Mouse (Mus musculus): ENCODE measurements at regions not wholly inside any gene's neighbourhood (a gene's known extent, or its start where the extent isn't known, plus 50 kb on each side); places are given as distances from the start of the nearest gene placed in this dataset.

DNA sequence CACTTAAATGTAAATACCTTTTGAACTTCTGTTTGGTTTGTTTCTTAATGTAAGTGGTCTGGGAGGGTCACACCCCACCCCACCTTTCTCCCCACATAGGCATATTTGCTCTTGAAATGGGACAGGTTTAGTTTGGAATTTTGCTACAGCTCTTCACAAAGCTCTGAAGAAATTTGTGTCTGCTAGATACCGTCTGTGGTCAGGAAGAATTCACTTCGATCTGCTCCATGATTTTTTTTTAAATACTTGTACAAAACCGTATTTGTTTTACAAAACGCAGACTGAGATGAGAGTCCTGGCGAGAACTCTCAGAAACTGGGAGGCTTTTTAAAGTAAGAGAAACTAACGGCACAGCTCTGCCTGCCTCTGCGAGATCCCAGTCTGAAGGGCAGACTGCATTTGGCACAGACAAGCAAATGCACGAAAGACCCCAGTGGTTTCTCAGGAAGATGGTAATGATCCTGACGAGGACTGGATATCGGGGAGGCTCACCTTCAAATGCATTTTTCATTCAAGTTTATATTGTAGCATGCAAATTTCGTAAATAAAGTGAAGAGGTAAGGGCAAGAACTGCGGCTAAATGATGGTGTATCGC lies 423.5 kb upstream of the Tbc1d2b start:
- no peak for TF ChIP-seq TCF3 (IDR thresholded peaks at IDR 0.05; ENCODE audit: insufficient read length, low read depth)
- no peak for TF ChIP-seq TCF12 (IDR thresholded peaks at IDR 0.05; ENCODE audit: insufficient read depth, poor library complexity, severe bottlenecking)
- TF ChIP-seq MYOG (IDR thresholded peaks at IDR 0.05; ENCODE audit: control insufficient read depth in 1 of 3, insufficient read depth in 1 of 3, insufficient read length in 2 of 3, low read depth in 2 of 3): no peak
- TF ChIP-seq CEBPB (IDR thresholded peaks at IDR 0.05; ENCODE audit: insufficient read depth, poor library complexity, severe bottlenecking): no peak
- TF ChIP-seq POLR2AphosphoS2 (IDR thresholded peaks at IDR 0.05; ENCODE audit: insufficient read length, low read depth): no peak
- no peak for TF ChIP-seq E2F4 (IDR thresholded peaks at IDR 0.05; ENCODE audit: insufficient read depth)
- Histone ChIP-seq H3K79me2 (ENCODE audit: control insufficient read depth, insufficient read depth) (no peaks in the 10 kb centered on the region), H3ac (ENCODE audit: control insufficient read depth, insufficient read length) (no peak overlapping the region), H3K36me3 (ENCODE audit: control insufficient read depth, insufficient read depth) (no peaks in the 10 kb centered on the region), H3K4me2 (ENCODE audit: low read depth) (no peak overlapping the region), H3K4me3 (no peak overlapping the region), H3K27me3 (ENCODE audit: control insufficient read depth, insufficient read depth, insufficient read length) (no peaks in the 10 kb centered on the region)

DNA sequence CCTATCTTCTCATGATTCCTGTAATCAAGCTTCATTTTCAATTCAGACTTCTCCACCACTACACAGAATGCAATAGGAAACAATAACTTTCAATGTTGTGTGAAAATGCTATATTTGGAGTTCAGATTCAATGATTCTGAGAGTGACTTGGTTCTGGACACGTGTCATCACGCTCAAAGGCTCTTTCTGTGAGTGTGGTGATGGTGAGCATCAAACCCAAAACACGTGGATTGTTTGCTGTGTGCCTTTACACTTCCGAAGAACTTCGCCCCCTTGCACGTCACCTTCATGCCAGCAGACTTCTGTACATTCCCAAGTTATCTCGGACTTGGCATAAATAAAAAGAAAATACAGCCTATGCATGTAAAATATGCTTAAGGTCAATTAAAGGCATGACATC lies 425.1 kb upstream of the Tbc1d2b start:
- Histone ChIP-seq H3K36me3 (ENCODE audit: control insufficient read depth, insufficient read depth) (no peaks in the 10 kb centered on the region), H3K27me3 (ENCODE audit: control insufficient read depth, insufficient read depth, insufficient read length) (no peaks in the 10 kb centered on the region), H3K79me2 (ENCODE audit: control insufficient read depth, insufficient read depth) (no peaks in the 10 kb centered on the region), H3K4me3 (no peak overlapping the region), H3ac (ENCODE audit: control insufficient read depth, insufficient read length) (no peak overlapping the region), H3K4me2 (ENCODE audit: low read depth) (no peak overlapping the region)
- TF ChIP-seq TCF12 (IDR thresholded peaks at IDR 0.05; ENCODE audit: insufficient read depth, poor library complexity, severe bottlenecking): no peak
- TF ChIP-seq POLR2A (IDR thresholded peaks at IDR 0.05; ENCODE audit: insufficient read length, low read depth): no peak
- TF ChIP-seq MYOG (IDR thresholded peaks at IDR 0.05; ENCODE audit: control insufficient read depth in 1 of 3, insufficient read depth in 1 of 3, insufficient read length in 2 of 3, low read depth in 2 of 3): no peak
- no peak for TF ChIP-seq MYOD1 (IDR thresholded peaks at IDR 0.05; ENCODE audit: control insufficient read depth in 1 of 3, insufficient read length in 2 of 3, low read depth in 2 of 3)
- TF ChIP-seq TCF3 (IDR thresholded peaks at IDR 0.05; ENCODE audit: insufficient read length, low read depth): no peak
- TF ChIP-seq MAX (IDR thresholded peaks at IDR 0.05; ENCODE audit: low read depth): no peak
- no peak for TF ChIP-seq USF1 (IDR thresholded peaks at IDR 0.05; ENCODE audit: low read depth)
- no peak for TF ChIP-seq E2F4 (IDR thresholded peaks at IDR 0.05; ENCODE audit: insufficient read depth)

DNA sequence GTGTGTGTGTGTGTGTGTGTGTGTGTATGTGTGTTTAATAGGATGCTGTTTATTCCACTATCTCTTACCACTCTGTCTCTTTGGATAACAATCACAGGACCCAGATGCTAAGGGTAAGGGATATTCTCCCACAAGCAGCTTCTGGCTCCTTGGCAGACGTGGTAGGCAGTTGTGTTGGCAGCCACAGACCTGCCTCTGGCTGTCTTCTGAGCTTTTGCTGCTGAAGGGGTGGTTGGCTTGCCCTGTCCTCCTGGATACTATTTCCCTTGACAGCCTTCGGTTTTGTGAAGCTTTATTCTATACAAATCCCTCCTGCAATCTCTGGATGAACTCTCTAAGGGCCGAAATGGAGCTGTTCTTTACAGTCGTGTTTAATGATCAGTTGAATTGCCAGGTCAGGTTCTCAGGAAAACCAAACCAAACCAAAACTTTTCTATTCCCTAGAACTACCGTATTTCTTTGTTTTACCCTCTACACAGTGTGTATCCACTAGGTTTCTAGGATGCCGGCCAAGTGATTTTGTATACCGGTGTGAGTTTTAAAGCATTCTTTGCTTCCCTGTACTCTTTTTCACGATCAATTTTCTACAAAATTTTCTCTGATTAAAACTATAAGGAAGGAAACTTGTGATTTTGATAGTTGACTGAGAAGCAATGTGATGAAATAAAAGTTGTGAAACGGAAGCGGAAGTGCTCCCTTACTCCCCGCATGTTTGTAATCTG lies 426.8 kb upstream of the Tbc1d2b start:
- no peak overlapping the region for H3K4me2 ChIP-seq (ENCODE audit: low read depth)
- no peak overlapping the region for H3ac ChIP-seq (ENCODE audit: control insufficient read depth, insufficient read length)
- TF ChIP-seq MYOD1 (IDR thresholded peaks at IDR 0.05; ENCODE audit: control insufficient read depth in 1 of 3, insufficient read length in 2 of 3, low read depth in 2 of 3) (no peak), MYOG (IDR thresholded peaks at IDR 0.05; ENCODE audit: control insufficient read depth in 1 of 3, insufficient read depth in 1 of 3, insufficient read length in 2 of 3, low read depth in 2 of 3) (no peak), E2F4 (IDR thresholded peaks at IDR 0.05; ENCODE audit: insufficient read depth) (no peak), SRF (IDR thresholded peaks at IDR 0.05; ENCODE audit: control insufficient read depth, insufficient read length, low read depth) (no peak), CEBPB (IDR thresholded peaks at IDR 0.05; ENCODE audit: insufficient read depth, poor library complexity, severe bottlenecking) (no peak), POLR2AphosphoS2 (IDR thresholded peaks at IDR 0.05; ENCODE audit: insufficient read length, low read depth) (no peak), REST (IDR thresholded peaks at IDR 0.05; ENCODE audit: insufficient read depth, insufficient read length) (no peak)
- no peaks in the 10 kb centered on the region for H3K27me3 ChIP-seq (ENCODE audit: control insufficient read depth, insufficient read depth, insufficient read length)
- H3K79me2 ChIP-seq (ENCODE audit: control insufficient read depth, insufficient read depth): no peaks in the 10 kb centered on the region
- no peaks in the 10 kb centered on the region for H3K36me3 ChIP-seq (ENCODE audit: control insufficient read depth, insufficient read depth)
- no peak overlapping the region for H3K4me3 ChIP-seq

DNA sequence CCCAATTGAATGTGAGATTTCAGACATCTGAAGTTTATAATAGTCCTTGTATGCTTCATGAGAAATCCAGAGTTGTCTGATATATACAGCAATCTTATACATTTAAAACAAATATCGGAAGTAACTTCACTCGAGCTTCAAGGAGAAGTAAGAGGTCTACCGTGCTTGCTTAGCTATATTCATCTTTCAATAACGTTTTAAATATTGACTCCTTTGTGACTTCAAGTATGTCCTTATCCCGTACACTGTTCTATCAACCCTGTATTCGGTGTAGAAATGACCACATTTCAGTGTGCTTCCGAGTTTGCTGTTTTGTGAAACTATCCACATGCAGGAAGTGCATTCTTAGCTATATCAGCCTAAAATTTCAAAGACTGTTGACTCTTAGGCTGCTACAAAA lies 427.8 kb upstream of the Tbc1d2b start:
- Histone ChIP-seq H3K4me3 (no peak overlapping the region), H3K4me2 (ENCODE audit: low read depth) (no peak overlapping the region), H3K79me2 (ENCODE audit: control insufficient read depth, insufficient read depth) (no peaks in the 10 kb centered on the region), H3K27me3 (ENCODE audit: control insufficient read depth, insufficient read depth, insufficient read length) (no peaks in the 10 kb centered on the region), H3ac (ENCODE audit: control insufficient read depth, insufficient read length) (no peak overlapping the region), H3K36me3 (ENCODE audit: control insufficient read depth, insufficient read depth) (no peaks in the 10 kb centered on the region)
- no peak for TF ChIP-seq MYOD1 (IDR thresholded peaks at IDR 0.05; ENCODE audit: control insufficient read depth in 1 of 3, insufficient read length in 2 of 3, low read depth in 2 of 3)

DNA sequence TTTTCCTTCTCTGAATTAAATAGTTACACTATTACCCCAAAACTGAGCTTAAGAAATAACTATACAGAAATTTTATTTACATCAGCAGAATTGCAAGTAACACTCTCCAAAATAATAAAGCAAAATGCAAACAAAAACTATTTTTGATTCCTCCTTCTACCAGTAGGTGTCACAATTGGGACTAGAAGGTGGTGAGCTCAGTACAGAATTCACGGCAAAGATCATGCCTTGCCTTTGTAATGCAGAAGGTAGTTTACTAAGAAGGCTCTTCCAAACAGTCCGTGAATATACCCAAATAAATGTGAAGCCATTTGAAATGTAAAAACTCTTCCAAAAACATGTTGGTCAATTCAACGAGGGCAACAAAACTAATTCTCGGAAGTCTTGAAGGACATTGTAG lies 428.5 kb upstream of the Tbc1d2b start:
- TF ChIP-seq E2F4 (IDR thresholded peaks at IDR 0.05; ENCODE audit: insufficient read depth) (no peak), MYOD1 (IDR thresholded peaks at IDR 0.05; ENCODE audit: control insufficient read depth in 1 of 3, insufficient read length in 2 of 3, low read depth in 2 of 3) (no peak), CEBPB (IDR thresholded peaks at IDR 0.05; ENCODE audit: insufficient read depth, poor library complexity, severe bottlenecking) (no peak), REST (IDR thresholded peaks at IDR 0.05; ENCODE audit: insufficient read depth, insufficient read length) (no peak), TCF3 (IDR thresholded peaks at IDR 0.05; ENCODE audit: insufficient read length, low read depth) (no peak), SRF (IDR thresholded peaks at IDR 0.05; ENCODE audit: control insufficient read depth, insufficient read length, low read depth) (no peak), POLR2AphosphoS2 (IDR thresholded peaks at IDR 0.05; ENCODE audit: insufficient read length, low read depth) (no peak), MYOG (IDR thresholded peaks at IDR 0.05; ENCODE audit: control insufficient read depth in 1 of 3, insufficient read depth in 1 of 3, insufficient read length in 2 of 3, low read depth in 2 of 3) (no peak), MAX (IDR thresholded peaks at IDR 0.05; ENCODE audit: low read depth) (no peak), USF1 (IDR thresholded peaks at IDR 0.05; ENCODE audit: low read depth) (no peak), TCF12 (IDR thresholded peaks at IDR 0.05; ENCODE audit: insufficient read depth, poor library complexity, severe bottlenecking) (no peak), POLR2A (IDR thresholded peaks at IDR 0.05; ENCODE audit: insufficient read length, low read depth) (no peak)
- Histone ChIP-seq H3K4me3 (no peak overlapping the region), H3K36me3 (ENCODE audit: control insufficient read depth, insufficient read depth) (no peaks in the 10 kb centered on the region), H3K4me2 (ENCODE audit: low read depth) (no peak overlapping the region), H3K27me3 (ENCODE audit: control insufficient read depth, insufficient read depth, insufficient read length) (no peaks in the 10 kb centered on the region), H3K79me2 (ENCODE audit: control insufficient read depth, insufficient read depth) (no peaks in the 10 kb centered on the region), H3ac (ENCODE audit: control insufficient read depth, insufficient read length) (no peak overlapping the region)
